Mouse (Mus musculus) forebrain, embryonic 14.5 days (tissue): Measurements from ENCODE around the gene Got2. TPM values are rescaled to one million over a fixed set of nuclear protein-coding genes. Genes with fewer than 3 reads are reported as not detected.

ENCODE experiments used
- ATAC-seq: fragments of 200-750 bp; cut with Nextera tagmentation; 2 replicates; pipeline ENCODE4 v1.8.0; 2017; ENCODE audit warnings: mild to moderate bottlenecking, moderate library complexity
- DNase-seq: peaks from one replicate; pipeline ENCODE4 v3.0.0-alpha.2; 2015; ENCODE audit warnings: low spot score
- H3K27ac ChIP-seq: fragments of 300-500 bp; sonication (generic); 2 replicates; pipeline ENCODE4 v1.5.1; 2014; ENCODE audit warnings: low read depth, mild to moderate bottlenecking, control low read depth, low read length, moderate library complexity
- H3K27me3 ChIP-seq: fragments of 300-500 bp; sonication (generic); replicated peaks from 2 replicates; pipeline ENCODE4 v1.6.1; 2014; ENCODE audit warnings: low read length, control low read depth, mixed read lengths; ENCODE audit not compliant: control insufficient read depth, insufficient read depth
- H3K36me3 ChIP-seq: fragments of 300-500 bp; sonication (generic); 2 replicates; pipeline ENCODE4 v1.6.1; 2014; ENCODE audit warnings: low read length, control low read depth; ENCODE audit not compliant: control insufficient read depth, insufficient read depth
- H3K4me1 ChIP-seq: fragments of 300-500 bp; sonication (generic); 2 replicates; pipeline ENCODE4 v1.6.1; 2014; ENCODE audit warnings: antibody characterized with exemption, low read length, control low read depth; ENCODE audit not compliant: control insufficient read depth, insufficient read depth
- H3K4me2 ChIP-seq: fragments of 300-500 bp; sonication (generic); 2 replicates; pipeline ENCODE4 v1.6.1; 2014; ENCODE audit warnings: mild to moderate bottlenecking, control low read depth, low read length
- H3K4me3 ChIP-seq: fragments of 300-500 bp; sonication (generic); 2 replicates; pipeline ENCODE4 v1.5.1; 2014; ENCODE audit warnings: low read depth, low read length, control low read depth
- H3K9ac ChIP-seq: fragments of 300-500 bp; sonication (generic); 2 replicates; pipeline ENCODE4 v1.6.1; 2014; ENCODE audit warnings: mild to moderate bottlenecking, low read length, control low read depth, moderate library complexity
- H3K9me3 ChIP-seq: fragments of 300-500 bp; sonication (generic); replicated peaks from 2 replicates; pipeline ENCODE4 v1.6.1; 2016; ENCODE audit warnings: low read length, control low read depth, mixed read lengths; ENCODE audit not compliant: control insufficient read depth
- WGBS: fragments of 180-500 bp; shearing (Covaris S2); extraction: QIAGEN DNeasy Blood & Tissue Kit; methylation state at CpG from one replicate; pipeline ENCODE4 v1.1.7; 2014; 5-methylcytosine and 5-hydroxymethylcytosine counted together
- polyA plus RNA-seq: library from polyadenylated mRNA; unstranded; fragments of >200 nt; fragmentation: Nextera tagmentation; extraction: Ambion mirVana; gene quantifications from 2 replicates; pipeline ENCODE4 v1.2.1, GENCODE M21; 2014

Gene Got2
- polyA plus RNA-seq, 1 experiment from 2014 or later: 116 TPM

- DNase-seq (no peak), ATAC-seq (no peak)
- Histone ChIP-seq H3K27ac (no peak overlapping the region), H3K27me3 (no peaks in the 10 kb centered on the region), H3K4me3 (no peak overlapping the region), H3K4me1 (no peaks in the 10 kb centered on the region), H3K9me3 (no peaks in the 10 kb centered on the region), H3K9ac (no peak overlapping the region), H3K36me3 (no peaks in the 10 kb centered on the region), H3K4me2 (no peak overlapping the region)
- WGBS: 91% methylated on average over 6 of the region's 6 CpGs
Measured at GRCm38 (mm10) chr8:95821266-95821665, 67.1 kb downstream of the Got2 start.

- 41% methylated on average over 1 of the region's 1 CpGs for WGBS
- no peak overlapping the region for H3K4me3 ChIP-seq
- no peaks in the 10 kb centered on the region for H3K27me3 ChIP-seq
Measured at GRCm38 (mm10) chr8:95818211-95818610, 70.1 kb downstream of the Got2 start.

GRCm38 (mm10) chr8:95817597-95817996 lies 70.8 kb downstream of the Got2 start:
- 66% methylated on average over 3 of the region's 3 CpGs for WGBS
- no peaks in the 10 kb centered on the region for H3K9me3 ChIP-seq
- H3K4me2 ChIP-seq: no peak overlapping the region
- no peaks in the 10 kb centered on the region for H3K27me3 ChIP-seq
- H3K4me1 ChIP-seq: no peaks in the 10 kb centered on the region
- ATAC-seq: no peak
- DNase-seq: no peak
- H3K4me3 ChIP-seq: no peak overlapping the region
- H3K27ac ChIP-seq: no peak overlapping the region
- no peaks in the 10 kb centered on the region for H3K36me3 ChIP-seq
- H3K9ac ChIP-seq: no peak overlapping the region

More at GRCm38 (mm10) chr8:95818211-95818610, 70.1 kb downstream of the Got2 start:
- Histone ChIP-seq H3K27ac (no peak overlapping the region), H3K9ac (no peak overlapping the region), H3K9me3 (no peaks in the 10 kb centered on the region), H3K4me1 (no peaks in the 10 kb centered on the region), H3K4me2 (no peak overlapping the region), H3K36me3 (no peaks in the 10 kb centered on the region)
- no peak for ATAC-seq
- DNase-seq: no peak

GRCm38 (mm10) chr8:95816044-95816708 lies 72.2 kb downstream of the Got2 start:
- no peak for DNase-seq
- WGBS: 55% methylated on average over 6 of the region's 6 CpGs
- no peak for ATAC-seq
- no peak overlapping the region for H3K4me2 ChIP-seq
- no peak overlapping the region for H3K4me3 ChIP-seq
- H3K4me1 ChIP-seq: no peaks in the 10 kb centered on the region
- no peak overlapping the region for H3K27ac ChIP-seq
- H3K36me3 ChIP-seq: no peaks in the 10 kb centered on the region
- no peaks in the 10 kb centered on the region for H3K9me3 ChIP-seq
- H3K27me3 ChIP-seq: no peaks in the 10 kb centered on the region
- H3K9ac ChIP-seq: no peak overlapping the region

Other genes with a start within 250 kb of the Got2 start
- 154 and 209 TPM in 2 replicates for gene Ndrg4, start 211.6 kb downstream of the Got2 start, polyA plus RNA-seq
- gene Setd6, start 172.7 kb downstream of the Got2 start, polyA plus RNA-seq: 26.0 and 26.2 TPM in 2 replicates
- 63.0 and 66.4 TPM in 2 replicates for gene Cnot1, start 81.1 kb downstream of the Got2 start, polyA plus RNA-seq
- gene Sap18b, start 63.2 kb downstream of the Got2 start, polyA plus RNA-seq: 271 and 294 TPM in 2 replicates
- 25.4 and 27.5 TPM in 2 replicates for gene Slc38a7, start 35.0 kb downstream of the Got2 start, polyA plus RNA-seq